ENCODE assay signal across 8 mouse cellular contexts in genomic region chr7:51879136-51879723, GRCm38 (mm10). TPM values are rescaled to one million over a fixed set of nuclear protein-coding genes. Genes with fewer than 3 reads are reported as not detected.
A peak's percentile ranks its signal among the peaks of the same experiment; 100 is the strongest.
DNase-seq lines count a peak whose midpoint lies in the region; ATAC-seq and TF ChIP-seq lines count a peak whose summit lies in the region.

No protein-coding gene starts in this region.

- peak overlapping the region; percentile 93 for H3K4me2 ChIP-seq in heart, embryonic 12.5 days
- H3K4me2 ChIP-seq in liver, embryonic 14.5 days (ENCODE audit: low read depth): peak overlapping the region; percentile 61
- peak overlapping the region; percentile 62 for H3K4me2 ChIP-seq in stomach, embryonic 14.5 days (replicated peaks; ENCODE audit: low read depth, low read length)

- H3K9ac ChIP-seq in heart, embryonic 12.5 days: peak overlapping the region; percentile 82
- peak overlapping the region; percentile 31; the same call in 1 of the 2 replicates for H3K9ac ChIP-seq in liver, embryonic 14.5 days (replicated peaks)
- peak overlapping the region; percentile 34 for H3K9ac ChIP-seq in stomach, embryonic 14.5 days (replicated peaks; ENCODE audit: low read depth, low read length)

- no peaks in the 10 kb centered on the region for H3K27me3 ChIP-seq in heart, embryonic 12.5 days (replicated peaks)
- H3K27me3 ChIP-seq in liver, embryonic 14.5 days (ENCODE audit: control insufficient read depth, insufficient read depth, low read length): no peaks in the 10 kb centered on the region; the same call in 1 of the 2 replicates
- H3K27me3 ChIP-seq in stomach, embryonic 14.5 days (ENCODE audit: control insufficient read depth, insufficient read depth, low read length): no peaks in the 10 kb centered on the region

- H3K27ac ChIP-seq in embryonic fibroblast, embryonic 13.5 days (ENCODE audit: insufficient read depth, low read length): peak overlapping the region; percentile 96
- peak overlapping the region; percentile 79 for H3K27ac ChIP-seq in heart, embryonic 12.5 days (ENCODE audit: poor library complexity, severe bottlenecking)
- no peak overlapping the region for H3K27ac ChIP-seq in liver, embryonic 14.5 days
- peak overlapping the region; percentile 94 for H3K27ac ChIP-seq in stomach, embryonic 14.5 days (ENCODE audit: low read length)

- peaks cover 8% of the 10 kb centered on the region; the same call in 1 of the 2 replicates for H3K4me1 ChIP-seq in embryonic fibroblast, embryonic 13.5 days (ENCODE audit: control insufficient read depth, insufficient read depth, low read length)
- H3K4me1 ChIP-seq in heart, embryonic 12.5 days (replicated peaks): 0 out of 2 replicates have a peak, but pooled peaks cover 5% of the 10 kb centered on the region
- peaks cover 0 to 2% of the 10 kb centered on the region in 2 experiments; a peak in 1 of 4 replicates for H3K4me1 ChIP-seq in liver, embryonic 14.5 days (replicated peaks; ENCODE audit: control insufficient read depth in 2 of 2, insufficient read depth in 2 of 2, low read length in 1 of 2)
- H3K4me1 ChIP-seq in stomach, embryonic 14.5 days (ENCODE audit: control insufficient read depth, insufficient read depth, low read length): 0 out of 2 replicates have a peak, but pooled peaks cover 4% of the 10 kb centered on the region

- ATAC-seq in heart, embryonic 12.5 days (ENCODE audit: insufficient number of reproducible peaks, low FRiP score): peak; percentile 71; the same call in 1 of the 2 replicates
- ATAC-seq in liver, embryonic 14.5 days (ENCODE audit: insufficient read depth): peak; percentile 28; the same call in 1 of the 2 replicates
- peak; percentile 90 for ATAC-seq in stomach, embryonic 14.5 days (ENCODE audit: insufficient number of reproducible peaks, insufficient read depth, low FRiP score, low read depth)

- TF ChIP-seq CTCF in embryonic fibroblast, embryonic 13.5 days (IDR thresholded peaks at IDR 0.05; ENCODE audit: borderline replicate concordance, insufficient read depth, low read length): no peak
- no peak for TF ChIP-seq CTCF in liver, embryonic 14.5 days (IDR thresholded peaks at IDR 0.05; ENCODE audit: low read depth)

- H3K9me3 ChIP-seq in heart, embryonic 12.5 days (replicated peaks): no peaks in the 10 kb centered on the region
- no peaks in the 10 kb centered on the region for H3K9me3 ChIP-seq in liver, embryonic 14.5 days (ENCODE audit: control insufficient read depth, low read length)
- no peaks in the 10 kb centered on the region for H3K9me3 ChIP-seq in stomach, embryonic 14.5 days (ENCODE audit: control insufficient read depth, low read depth, low read length)

- 2% methylated on average over 17 of the region's 17 CpGs for WGBS in heart, embryonic 12.5 days
- under 1% methylated on average over 17 of the region's 17 CpGs for WGBS in liver, embryonic 14.5 days (ENCODE audit: insufficient replicate concordance)
- WGBS in stomach, embryonic 14.5 days: 1% methylated on average over 17 of the region's 17 CpGs

- peak overlapping the region; percentile 35 for H3K4me3 ChIP-seq in embryonic fibroblast, embryonic 13.5 days (ENCODE audit: insufficient read depth, low read length)
- H3K4me3 ChIP-seq in heart, embryonic 12.5 days: peak overlapping the region; percentile 61
- H3K4me3 ChIP-seq in liver, embryonic 14.5 days (ENCODE audit: insufficient read depth in 1 of 2, low read depth in 2 of 2, low read length in 2 of 2): peak overlapping the region; percentile 12 to 33
- peak overlapping the region; percentile 48 for H3K4me3 ChIP-seq in stomach, embryonic 14.5 days (ENCODE audit: low read depth, low read length)

- no peak for TF ChIP-seq EP300 in liver, embryonic 14.5 days (IDR thresholded peaks at IDR 0.05; ENCODE audit: low read depth)

- no peaks in the 10 kb centered on the region for H3K36me3 ChIP-seq in heart, embryonic 12.5 days
- no peaks in the 10 kb centered on the region for H3K36me3 ChIP-seq in liver, embryonic 14.5 days (replicated peaks; ENCODE audit: control insufficient read depth, insufficient read depth, low read depth)
- H3K36me3 ChIP-seq in stomach, embryonic 14.5 days (ENCODE audit: control insufficient read depth, insufficient read depth, low read length): no peaks in the 10 kb centered on the region

- TF ChIP-seq POLR2A in embryonic fibroblast, embryonic 13.5 days (IDR thresholded peaks at IDR 0.05; ENCODE audit: low read depth, low read length): peak; percentile 67

- DNase-seq in B cell, adult 2 months: peak; percentile 54 to 58
- DNase-seq in adrenal gland, adult 8-10 months: peak; percentile 26
- DNase-seq in layer of hippocampus, adult 11-12 months (ENCODE audit: low spot score): peak; percentile 52
- no peak for DNase-seq in liver, embryonic 14.5 days (ENCODE audit: low read depth in 3 of 3, low spot score in 3 of 3)
- DNase-seq in naive thymus-derived CD4-positive, alpha-beta T cell, adult 2 months (ENCODE audit: low read depth): peak; percentile 44

RNA-seq across cellular contexts. Expression of gene Fancf, which starts 17.2 kb away (rescaled TPM):
- 10 to 100 TPM; 10.5 to 16.5 (median 13.5) TPM for total RNA-seq in adrenal gland, adult 8-10 months (2022)
- polyA plus RNA-seq in embryonic fibroblast, embryonic 13.5 days (2011; ENCODE audit: insufficient read length, low read depth, missing spikeins): 11.5 and 15.9 TPM in 2 replicates
- 9.5 and 9.7 TPM in 2 replicates for polyA plus RNA-seq in heart, embryonic 12.5 days (2016; fragmentation: Nextera tagmentation; extraction: Ambion mirVana)
- 5.1 and 7.2 TPM in 2 replicates for polyA plus RNA-seq in liver, embryonic 14.5 days (2012; rRNA removed)
- 6.8 and 7.2 TPM in 2 replicates for polyA plus RNA-seq in liver, embryonic 14.5 days (2014; fragmentation: Nextera tagmentation; extraction: Ambion mirVana)
- polyA plus RNA-seq in stomach, embryonic 14.5 days (2014; fragmentation: Nextera tagmentation; extraction: Ambion mirVana): 5.1 and 7.0 TPM in 2 replicates

RNA-seq across cellular contexts. Expression of gene Gas2, which starts 17.4 kb away (rescaled TPM):
- 10 to 100 TPM; 45.7 to 85.5 (median 58.7) TPM for total RNA-seq in adrenal gland, adult 8-10 months (2022)
- polyA plus RNA-seq in embryonic fibroblast, embryonic 13.5 days (2011; ENCODE audit: insufficient read length, low read depth, missing spikeins): 63.1 and 139 TPM in 2 replicates
- 7.1 and 8.1 TPM in 2 replicates for polyA plus RNA-seq in heart, embryonic 12.5 days (2016; fragmentation: Nextera tagmentation; extraction: Ambion mirVana)
- 1.6 and 2.8 TPM in 2 replicates for polyA plus RNA-seq in liver, embryonic 14.5 days (2012; rRNA removed)
- 4.9 and 6.1 TPM in 2 replicates for polyA plus RNA-seq in liver, embryonic 14.5 days (2014; fragmentation: Nextera tagmentation; extraction: Ambion mirVana)
- 17.5 and 19.7 TPM in 2 replicates for polyA plus RNA-seq in stomach, embryonic 14.5 days (2014; fragmentation: Nextera tagmentation; extraction: Ambion mirVana)

Comparison
In these comparisons a context has a peak if more than half of its experiments do, and no peak if none do; other contexts are left out.
1. DNase-seq: peak in B cell, adult 2 months (2 of 2), adrenal gland, adult 8-10 months (single experiment), layer of hippocampus, adult 11-12 months (single experiment) and naive thymus-derived CD4-positive, alpha-beta T cell, adult 2 months (single experiment); none in liver, embryonic 14.5 days (0 of 3).
2. ATAC-seq: peak in every context shown above with its lines; median percentile 90 in stomach, embryonic 14.5 days; 71 in heart, embryonic 12.5 days; 28 in liver, embryonic 14.5 days.
3. H3K9ac ChIP-seq: peak in every context shown above with its lines; median percentile 82 in heart, embryonic 12.5 days; 34 in stomach, embryonic 14.5 days; 31 in liver, embryonic 14.5 days.
4. Peak in every context shown above with its lines, with median percentiles within 50 percentile points of each other: H3K4me3 ChIP-seq and H3K4me2 ChIP-seq.